Comparison of ENCODE assay signal across 22 mouse cellular contexts in the genomic region with DNA sequence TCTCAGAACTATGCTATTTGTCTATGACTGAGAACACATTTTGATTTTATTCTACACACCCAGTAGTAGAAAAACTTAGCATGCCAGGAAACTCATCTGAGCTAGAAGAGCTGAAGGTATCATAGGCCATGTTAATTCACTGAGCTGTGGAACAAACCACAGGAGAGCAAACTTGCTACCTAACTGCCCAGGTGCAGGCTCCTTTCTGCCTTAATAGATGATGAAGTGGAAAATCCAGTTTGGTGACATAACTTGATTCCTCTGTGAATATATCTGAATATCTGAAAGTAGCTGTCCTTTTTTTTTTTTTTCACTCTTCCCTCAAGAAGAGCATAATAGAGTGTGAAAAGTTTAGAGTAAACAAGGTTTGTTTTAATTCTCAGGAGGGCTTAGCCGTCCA. TPM values are rescaled to one million over a fixed set of nuclear protein-coding genes. Genes with fewer than 3 reads are reported as not detected.
"Had no signal": no experiment of that assay in that cellular context is flagged by ENCODE, and none has a peak within 500 bp of the region (broad histone marks: within the 10 kb centered on the region; RNA-seq: fewer than 3 reads in every experiment).

No protein-coding gene starts in this region.

- H3K4me1 ChIP-seq: midbrain, embryonic 12.5 days; midbrain, embryonic 15.5 days; neural tube, embryonic 12.5 days; neural tube, embryonic 15.5 days had no signal

- H3K27me3 ChIP-seq: limb, embryonic 13.5 days; liver, embryonic 13.5 days; midbrain, embryonic 12.5 days; midbrain, embryonic 15.5 days; neural tube, embryonic 12.5 days; neural tube, embryonic 15.5 days had no signal

- H3K9me3 ChIP-seq: limb, embryonic 13.5 days; liver, embryonic 13.5 days; midbrain, embryonic 12.5 days; midbrain, embryonic 15.5 days; neural tube, embryonic 12.5 days; neural tube, embryonic 15.5 days had no signal

- H3K36me3 ChIP-seq: limb, embryonic 13.5 days; liver, embryonic 13.5 days; midbrain, embryonic 12.5 days; midbrain, embryonic 15.5 days; neural tube, embryonic 12.5 days; neural tube, embryonic 15.5 days had no signal

- H3K27ac ChIP-seq: limb, embryonic 13.5 days; liver, embryonic 13.5 days; macrophage; midbrain, embryonic 12.5 days; midbrain, embryonic 15.5 days; neural tube, embryonic 12.5 days; neural tube, embryonic 15.5 days; stomach, postnatal 0 days had no signal

- H3K4me2 ChIP-seq: limb, embryonic 13.5 days; liver, embryonic 13.5 days; midbrain, embryonic 12.5 days; midbrain, embryonic 15.5 days; neural tube, embryonic 12.5 days; neural tube, embryonic 15.5 days had no signal

- ATAC-seq: inflammation-experienced regulatory T-cells, adult 6 months; intestine, embryonic 16.5 days; midbrain, embryonic 15.5 days had no signal

- H3K4me3 ChIP-seq: limb, embryonic 13.5 days; liver, embryonic 13.5 days; midbrain, embryonic 12.5 days; midbrain, embryonic 15.5 days; neural tube, embryonic 12.5 days; neural tube, embryonic 15.5 days had no signal

- H3K9ac ChIP-seq: limb, embryonic 13.5 days; liver, embryonic 13.5 days; midbrain, embryonic 12.5 days; midbrain, embryonic 15.5 days; neural tube, embryonic 12.5 days; neural tube, embryonic 15.5 days had no signal

- DNase-seq: kidney, adult 18-20 months; kidney, adult 9 months; kidney, postnatal 14 days; kidney, postnatal 4 days; left cerebral cortex, postnatal 4 days; liver, embryonic 13.5 days; right cerebral cortex, adult 18-20 months; right cerebral cortex, postnatal 14 days; right cerebral cortex, postnatal 4 days; thymus, adult 2 months; thymus, postnatal 14 days had no signal

RNA-seq across cellular contexts. Expression of a gene that starts 47.6 kb away (rescaled TPM):
- polyA plus RNA-seq: kidney, embryonic 16.5 days; liver, adult 2 months; liver, embryonic 13.5 days; macrophage; neural tube, embryonic 12.5 days had no signal
